Mouse (Mus musculus) intestine, postnatal 0 days (tissue): ENCODE results near the gene Pax5. TPM values are rescaled to one million over a fixed set of nuclear protein-coding genes. Genes with fewer than 3 reads are reported as not detected.

Experiments
- ATAC-seq: fragments of 200-750 bp; cut with Nextera tagmentation; 2 replicates; pipeline ENCODE4 v1.8.0; 2017; ENCODE audit warnings: mild to moderate bottlenecking, moderate TSS enrichment, moderate library complexity
- H3K27ac ChIP-seq: fragments of 300-500 bp; sonication (generic); 2 replicates; pipeline ENCODE4 v1.5.1; 2014; ENCODE audit warnings: mild to moderate bottlenecking, low read depth, low read length, moderate library complexity
- H3K27me3 ChIP-seq: fragments of 300-500 bp; sonication (generic); replicated peaks from 2 replicates; pipeline ENCODE4 v1.6.1; 2014; ENCODE audit warnings: low read length, mixed read lengths; ENCODE audit not compliant: control insufficient read depth, insufficient read depth
- H3K36me3 ChIP-seq: fragments of 300-500 bp; sonication (generic); 2 replicates; pipeline ENCODE4 v1.6.1; 2014; ENCODE audit warnings: mild to moderate bottlenecking, moderate library complexity; ENCODE audit not compliant: control insufficient read depth, insufficient read depth
- H3K4me1 ChIP-seq: fragments of 300-500 bp; sonication (generic); replicated peaks from 2 replicates; pipeline ENCODE4 v1.6.1; 2014; ENCODE audit warnings: antibody characterized with exemption, low read length, mixed read lengths; ENCODE audit not compliant: control insufficient read depth, insufficient read depth
- H3K4me2 ChIP-seq: fragments of 300-500 bp; sonication (generic); replicated peaks from 2 replicates; pipeline ENCODE4 v1.6.1; 2014; ENCODE audit warnings: low read depth, mild to moderate bottlenecking, moderate library complexity
- H3K4me3 ChIP-seq: fragments of 300-500 bp; sonication (generic); 2 replicates; pipeline ENCODE4 v1.5.1; 2014; ENCODE audit warnings: low read depth, low read length
- H3K9ac ChIP-seq: fragments of 300-500 bp; sonication (generic); 2 replicates; pipeline ENCODE4 v1.6.1; 2014; ENCODE audit warnings: mild to moderate bottlenecking, low read depth, low read length
- H3K9me3 ChIP-seq: fragments of 300-500 bp; sonication (generic); 2 replicates; pipeline ENCODE4 v1.6.1; 2016; ENCODE audit warnings: mixed run types; ENCODE audit not compliant: control insufficient read depth
- CTCF ChIP-seq: sonication (generic); IDR thresholded peaks from 2 replicates; pipeline ENCODE4 v1.5.1; 2016; ENCODE audit warnings: low read depth, mild to moderate bottlenecking, control low read depth, antibody characterized with exemption, moderate library complexity
- WGBS: fragments of 180-500 bp; shearing (Covaris S2); extraction: QIAGEN DNeasy Blood & Tissue Kit; methylation state at CpG from one replicate; pipeline ENCODE4 v1.1.7; 2014; 5-methylcytosine and 5-hydroxymethylcytosine counted together
- polyA plus RNA-seq: library from polyadenylated mRNA; unstranded; fragments of >200 nt; fragmentation: Nextera tagmentation; extraction: Ambion mirVana; gene quantifications from 2 replicates; pipeline ENCODE4 v1.2.1, GENCODE M21; 2015

The Pax5 gene
- polyA plus RNA-seq, 1 experiment from 2014 or later: 0.01 TPM

DNA sequence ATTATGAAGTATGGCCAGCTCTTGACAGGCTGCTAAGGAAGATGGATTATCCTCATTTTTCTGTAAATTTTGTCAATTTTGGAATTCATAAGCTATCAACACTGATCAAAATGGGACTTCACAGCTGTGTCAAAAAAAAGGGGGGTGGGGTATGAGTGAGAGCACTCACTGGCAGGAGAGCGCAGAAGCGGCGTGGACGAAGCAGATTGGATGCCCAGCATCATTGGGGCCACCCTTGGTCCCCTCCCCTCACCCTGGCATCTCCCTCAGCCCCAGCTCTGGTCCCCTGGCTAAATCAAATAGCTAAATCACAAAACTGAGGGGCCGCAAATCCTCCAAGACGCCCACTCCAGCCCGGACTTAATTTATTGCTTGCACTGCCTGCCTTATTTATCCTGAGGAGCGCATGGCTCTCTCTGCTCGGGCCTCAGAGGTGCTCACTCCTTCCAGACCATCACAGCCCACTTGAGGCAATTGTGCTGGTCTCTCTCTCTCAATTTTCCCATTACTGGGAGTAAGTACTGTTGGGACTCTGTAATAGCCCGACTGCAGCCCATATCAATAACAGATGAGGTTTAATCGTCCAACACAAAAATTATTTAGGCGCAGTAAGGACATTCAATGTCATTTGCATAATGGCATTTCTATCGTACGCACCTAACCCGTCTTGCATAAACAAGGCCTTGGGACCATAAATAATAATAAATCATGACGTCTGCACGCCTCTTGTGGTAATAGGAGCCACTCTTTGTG lies 87.4 kb downstream of the Pax5 start:
- H3K4me1 ChIP-seq: no peaks in the 10 kb centered on the region
- H3K36me3 ChIP-seq: no peaks in the 10 kb centered on the region
- no peak for ATAC-seq
- no peak for TF ChIP-seq CTCF
- no peaks in the 10 kb centered on the region for H3K27me3 ChIP-seq
- H3K4me2 ChIP-seq: no peak overlapping the region
- no peak overlapping the region for H3K4me3 ChIP-seq
- WGBS: 67% methylated on average over 17 of the region's 17 CpGs
- no peaks in the 10 kb centered on the region for H3K9me3 ChIP-seq
- no peak overlapping the region for H3K27ac ChIP-seq
- no peak overlapping the region for H3K9ac ChIP-seq

DNA sequence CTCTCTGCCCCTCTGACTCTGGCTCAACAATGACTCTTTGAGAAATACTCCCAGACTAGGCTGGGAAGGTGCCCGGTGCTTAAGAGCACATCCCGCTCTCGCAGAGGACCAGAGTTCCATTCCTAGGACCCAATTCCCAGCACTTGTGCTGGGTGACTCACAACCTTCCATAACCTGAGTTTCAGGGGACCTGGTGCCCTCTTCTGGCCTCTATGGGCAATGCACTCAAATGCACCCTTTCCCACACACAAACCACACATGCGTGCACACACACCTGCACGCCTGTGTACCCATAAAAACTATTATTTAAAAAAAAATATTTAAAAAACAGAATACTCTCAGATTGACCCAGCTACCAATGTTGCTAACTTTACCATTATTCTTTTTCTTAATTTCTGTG lies 90.0 kb downstream of the Pax5 start:
- Histone ChIP-seq H3K9ac (no peak overlapping the region), H3K4me2 (no peak overlapping the region), H3K4me3 (no peak overlapping the region), H3K9me3 (no peaks in the 10 kb centered on the region), H3K4me1 (no peaks in the 10 kb centered on the region), H3K27ac (no peak overlapping the region), H3K36me3 (no peaks in the 10 kb centered on the region), H3K27me3 (no peaks in the 10 kb centered on the region)
- no peak for ATAC-seq
- 91% methylated on average over 5 of the region's 5 CpGs for WGBS
- TF ChIP-seq CTCF: 0 out of 2 replicates have a peak, but pooled peaks have one; percentile 13

DNA sequence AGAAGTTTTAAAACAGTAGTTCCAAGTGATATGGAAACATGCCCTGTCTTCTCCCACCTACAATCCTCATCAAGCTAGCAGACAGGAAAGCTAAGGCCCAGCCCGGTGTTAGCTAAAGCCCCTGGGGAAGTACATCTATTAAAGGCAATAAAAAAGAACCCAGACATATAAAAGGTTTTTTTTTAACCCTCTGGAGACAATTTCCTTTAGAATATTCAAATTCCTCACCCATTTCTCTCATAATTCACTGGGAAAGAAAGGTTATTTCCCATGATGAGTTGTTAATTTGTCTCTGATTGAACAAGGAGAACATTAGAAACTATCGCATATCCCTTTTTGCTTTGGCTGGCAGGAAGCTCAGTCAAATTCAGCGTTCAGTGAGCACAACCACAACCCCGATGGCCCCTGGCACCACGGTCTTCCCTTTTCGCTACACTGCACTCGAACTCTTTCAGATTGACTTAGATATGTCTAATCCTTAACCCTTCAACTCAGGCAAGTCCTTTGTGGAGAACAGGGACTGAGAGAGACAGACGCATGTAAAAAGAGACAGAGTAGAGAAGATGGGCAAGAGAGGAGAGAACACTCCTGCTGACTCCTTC lies 96.1 kb downstream of the Pax5 start:
- no peaks in the 10 kb centered on the region for H3K36me3 ChIP-seq
- no peaks in the 10 kb centered on the region for H3K4me1 ChIP-seq
- no peak overlapping the region for H3K4me3 ChIP-seq
- 84% methylated on average over 8 of the region's 8 CpGs for WGBS
- no peak for TF ChIP-seq CTCF
- no peak overlapping the region for H3K4me2 ChIP-seq
- H3K27me3 ChIP-seq: no peaks in the 10 kb centered on the region
- H3K9ac ChIP-seq: no peak overlapping the region
- no peak for ATAC-seq
- H3K27ac ChIP-seq: no peak overlapping the region
- H3K9me3 ChIP-seq: no peaks in the 10 kb centered on the region

- H3K4me3 ChIP-seq: no peak overlapping the region
- no peak overlapping the region for H3K27ac ChIP-seq
- TF ChIP-seq CTCF: no peak
- no peaks in the 10 kb centered on the region for H3K4me1 ChIP-seq
- no peaks in the 10 kb centered on the region for H3K9me3 ChIP-seq
- H3K36me3 ChIP-seq: no peaks in the 10 kb centered on the region
- H3K9ac ChIP-seq: no peak overlapping the region
- no peak overlapping the region for H3K4me2 ChIP-seq
- WGBS: 80% methylated on average over 3 of the region's 3 CpGs
- no peak for ATAC-seq
- no peaks in the 10 kb centered on the region for H3K27me3 ChIP-seq
These were observed 97.9 kb downstream of the Pax5 start for GRCm38 (mm10) chr4:44612392-44612791.

- no peaks in the 10 kb centered on the region for H3K9me3 ChIP-seq
- H3K27ac ChIP-seq: no peak overlapping the region
- no peak overlapping the region for H3K4me2 ChIP-seq
- no peak for ATAC-seq
- no peaks in the 10 kb centered on the region for H3K4me1 ChIP-seq
- H3K4me3 ChIP-seq: no peak overlapping the region
- TF ChIP-seq CTCF: no peak
- no peak overlapping the region for H3K9ac ChIP-seq
- 61% methylated on average over 2 of the region's 2 CpGs for WGBS
- H3K27me3 ChIP-seq: no peaks in the 10 kb centered on the region
- no peaks in the 10 kb centered on the region for H3K36me3 ChIP-seq
These were observed 104.8 kb downstream of the Pax5 start for GRCm38 (mm10) chr4:44605453-44605852.

DNA sequence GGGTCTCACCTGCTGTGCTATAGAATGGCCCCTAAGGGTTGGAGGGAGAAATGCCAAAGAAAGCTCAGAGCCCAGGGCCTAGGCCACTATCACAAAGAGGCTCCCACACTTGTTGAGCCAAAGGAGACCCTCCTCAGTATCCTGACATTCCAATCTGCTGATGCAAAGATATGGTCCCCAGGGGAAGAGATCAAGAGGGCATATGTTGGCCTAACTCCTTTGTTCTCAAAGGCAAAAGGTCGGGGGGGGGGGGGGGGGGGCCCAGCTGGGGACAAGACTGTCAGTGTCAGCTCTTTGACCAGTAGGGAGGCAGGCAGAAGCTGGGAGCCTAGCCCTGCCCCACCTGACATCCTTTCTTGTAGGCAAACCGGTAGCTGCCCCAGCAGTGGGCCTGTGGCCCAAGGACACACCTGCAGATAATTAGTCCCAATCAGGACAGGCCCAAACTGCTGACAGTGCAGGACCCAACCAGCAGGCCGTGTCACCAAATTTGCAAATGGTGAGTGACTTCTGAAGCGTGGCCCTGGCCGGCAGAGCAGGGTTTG lies 108.0 kb downstream of the Pax5 start:
- Histone ChIP-seq H3K9ac (no peak overlapping the region), H3K4me3 (no peak overlapping the region), H3K36me3 (no peaks in the 10 kb centered on the region), H3K4me1 (no peaks in the 10 kb centered on the region), H3K4me2 (no peak overlapping the region), H3K27me3 (no peaks in the 10 kb centered on the region), H3K27ac (no peak overlapping the region), H3K9me3 (no peaks in the 10 kb centered on the region)
- no peak for ATAC-seq
- TF ChIP-seq CTCF: no peak
- 22% methylated on average over 5 of the region's 5 CpGs for WGBS
